Mouse (Mus musculus) CD4-positive, CD25-positive, alpha-beta regulatory T cell, adult 2 months (primary cell): ENCODE data around the gene Zfp597.
"Not testable (repeated sequence)": the region's sequence is repeated elsewhere in the genome, so short reads cannot be mapped to it uniquely, and the experiment has no call there.

Experiments
- DNase-seq: peaks from one replicate; pipeline ENCODE4 v3.0.0-alpha.2; 2012; ENCODE audit warnings: low read depth, low spot score

Zfp597 gene

GRCm38 (mm10) chr16:3859254-3859653, 25.1 kb downstream of the Zfp597 start:
- no peak for DNase-seq

GRCm38 (mm10) chr16:3855776-3856175, 28.6 kb downstream of the Zfp597 start:
- DNase-seq = no peak

- DNase-seq = no peak
These were observed 29.8 kb downstream of the Zfp597 start for GRCm38 (mm10) chr16:3854437-3855182.

- no peak for DNase-seq
These were observed 31.8 kb downstream of the Zfp597 start for GRCm38 (mm10) chr16:3852586-3852985.

- DNase-seq = not testable (repeated sequence)
These were observed 33.1 kb downstream of the Zfp597 start for GRCm38 (mm10) chr16:3851301-3851700.

GRCm38 (mm10) chr16:3848416-3848815, 35.9 kb downstream of the Zfp597 start:
- peak; percentile 38 for DNase-seq

GRCm38 (mm10) chr16:3847871-3848270, 36.5 kb downstream of the Zfp597 start:
- DNase-seq = no peak

GRCm38 (mm10) chr16:3846711-3847518, 37.4 kb downstream of the Zfp597 start, which contains the start of gene Zfp174:
Zfp174 (plus strand) TSS chr16:3847268.
- DNase-seq = peak; percentile 95

- DNase-seq = no peak
These were observed 40.6 kb downstream of the Zfp597 start for GRCm38 (mm10) chr16:3843796-3844195.

- no peak for DNase-seq
These were observed 41.4 kb downstream of the Zfp597 start for GRCm38 (mm10) chr16:3842989-3843388.

GRCm38 (mm10) chr16:3839157-3839885, 45.0 kb downstream of the Zfp597 start:
- DNase-seq = peak; percentile 65

- no peak for DNase-seq
These were observed 48.9 kb downstream of the Zfp597 start for GRCm38 (mm10) chr16:3835461-3835860.

- DNase-seq = peak; percentile 53
These were observed 53.7 kb downstream of the Zfp597 start, which contains the start of gene Olfr15 for GRCm38 (mm10) chr16:3830588-3831109. Olfr15 (plus strand) TSS chr16:3830878.

- DNase-seq = no peak
These were observed 54.6 kb downstream of the Zfp597 start for GRCm38 (mm10) chr16:3829727-3830126.

- DNase-seq = no peak
These were observed 56.3 kb downstream of the Zfp597 start for GRCm38 (mm10) chr16:3828021-3828420.

- no peak for DNase-seq
These were observed 64.2 kb downstream of the Zfp597 start for GRCm38 (mm10) chr16:3820202-3820601.

- DNase-seq = not testable (repeated sequence)
These were observed 69.7 kb downstream of the Zfp597 start for GRCm38 (mm10) chr16:3814667-3815066.
